Mouse (Mus musculus) intestine, postnatal 0 days (tissue): ENCODE results near the gene Ikzf5. TPM values are rescaled to one million over a fixed set of nuclear protein-coding genes. Genes with fewer than 3 reads are reported as not detected.
"Not testable (repeated sequence)": the region's sequence is repeated elsewhere in the genome, so short reads cannot be mapped to it uniquely, and the experiment has no call there.

Source experiments
- ATAC-seq: fragments of 200-750 bp; cut with Nextera tagmentation; 2 replicates; pipeline ENCODE4 v1.8.0; 2017; ENCODE audit warnings: mild to moderate bottlenecking, moderate TSS enrichment, moderate library complexity
- H3K27ac ChIP-seq: fragments of 300-500 bp; sonication (generic); 2 replicates; pipeline ENCODE4 v1.5.1; 2014; ENCODE audit warnings: mild to moderate bottlenecking, low read depth, low read length, moderate library complexity
- H3K27me3 ChIP-seq: fragments of 300-500 bp; sonication (generic); replicated peaks from 2 replicates; pipeline ENCODE4 v1.6.1; 2014; ENCODE audit warnings: low read length, mixed read lengths; ENCODE audit not compliant: control insufficient read depth, insufficient read depth
- H3K36me3 ChIP-seq: fragments of 300-500 bp; sonication (generic); 2 replicates; pipeline ENCODE4 v1.6.1; 2014; ENCODE audit warnings: mild to moderate bottlenecking, moderate library complexity; ENCODE audit not compliant: control insufficient read depth, insufficient read depth
- H3K4me1 ChIP-seq: fragments of 300-500 bp; sonication (generic); replicated peaks from 2 replicates; pipeline ENCODE4 v1.6.1; 2014; ENCODE audit warnings: antibody characterized with exemption, low read length, mixed read lengths; ENCODE audit not compliant: control insufficient read depth, insufficient read depth
- H3K4me2 ChIP-seq: fragments of 300-500 bp; sonication (generic); replicated peaks from 2 replicates; pipeline ENCODE4 v1.6.1; 2014; ENCODE audit warnings: low read depth, mild to moderate bottlenecking, moderate library complexity
- H3K4me3 ChIP-seq: fragments of 300-500 bp; sonication (generic); 2 replicates; pipeline ENCODE4 v1.5.1; 2014; ENCODE audit warnings: low read depth, low read length
- H3K9ac ChIP-seq: fragments of 300-500 bp; sonication (generic); 2 replicates; pipeline ENCODE4 v1.6.1; 2014; ENCODE audit warnings: mild to moderate bottlenecking, low read depth, low read length
- H3K9me3 ChIP-seq: fragments of 300-500 bp; sonication (generic); 2 replicates; pipeline ENCODE4 v1.6.1; 2016; ENCODE audit warnings: mixed run types; ENCODE audit not compliant: control insufficient read depth
- CTCF ChIP-seq: sonication (generic); IDR thresholded peaks from 2 replicates; pipeline ENCODE4 v1.5.1; 2016; ENCODE audit warnings: low read depth, mild to moderate bottlenecking, control low read depth, antibody characterized with exemption, moderate library complexity
- WGBS: fragments of 180-500 bp; shearing (Covaris S2); extraction: QIAGEN DNeasy Blood & Tissue Kit; methylation state at CpG from one replicate; pipeline ENCODE4 v1.1.7; 2014; 5-methylcytosine and 5-hydroxymethylcytosine counted together
- polyA plus RNA-seq: library from polyadenylated mRNA; unstranded; fragments of >200 nt; fragmentation: Nextera tagmentation; extraction: Ambion mirVana; gene quantifications from 2 replicates; pipeline ENCODE4 v1.2.1, GENCODE M21; 2015

Gene Ikzf5
- polyA plus RNA-seq, 1 experiment from 2014 or later: 5.9 TPM

DNA sequence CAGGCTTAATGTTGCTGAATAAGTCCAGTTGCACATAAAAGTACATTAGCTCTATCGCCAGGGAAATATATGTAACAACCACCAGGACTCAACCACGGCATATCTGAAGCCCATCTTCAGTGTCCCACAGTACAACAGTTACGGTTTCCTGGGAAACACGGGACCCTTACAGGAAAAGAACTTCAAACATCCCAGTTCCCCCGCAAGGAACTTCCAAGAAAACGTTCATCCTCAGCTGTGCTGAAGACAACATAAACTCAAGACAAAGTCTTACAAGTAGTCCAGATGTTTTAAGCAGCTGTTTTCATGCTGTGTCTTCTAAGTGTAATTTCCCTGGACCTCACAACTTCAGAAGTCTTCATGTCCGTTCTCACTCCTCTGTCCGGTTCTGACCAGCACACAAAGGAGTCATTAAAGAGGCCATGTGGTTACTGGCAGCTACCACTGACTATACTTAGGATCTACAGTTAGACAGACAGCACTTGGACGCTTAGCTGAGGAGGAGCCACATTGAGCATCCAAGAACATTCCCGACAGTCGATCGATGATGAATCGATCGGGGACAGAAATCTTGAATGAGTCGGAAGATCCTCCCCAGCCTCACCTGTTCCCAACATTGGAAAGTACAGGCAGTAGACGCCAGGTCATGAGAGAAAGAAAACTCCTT is 867 bp downstream of the Ikzf5 start:
- TF ChIP-seq CTCF: no peak
- 4% methylated on average over 16 of the region's 16 CpGs for WGBS
- H3K4me1 ChIP-seq: 0 out of 2 replicates have a peak, but pooled peaks cover 6% of the 10 kb centered on the region
- no peaks in the 10 kb centered on the region for H3K36me3 ChIP-seq
- no peaks in the 10 kb centered on the region for H3K27me3 ChIP-seq
- peak overlapping the region; percentile 77; the same call in 1 of the 2 replicates for H3K27ac ChIP-seq
- peak overlapping the region; percentile 91 for H3K4me2 ChIP-seq
- H3K9me3 ChIP-seq: no peaks in the 10 kb centered on the region
- ATAC-seq: no peak
- H3K9ac ChIP-seq: peak overlapping the region; percentile 96
- peak overlapping the region; percentile 92 for H3K4me3 ChIP-seq

DNA sequence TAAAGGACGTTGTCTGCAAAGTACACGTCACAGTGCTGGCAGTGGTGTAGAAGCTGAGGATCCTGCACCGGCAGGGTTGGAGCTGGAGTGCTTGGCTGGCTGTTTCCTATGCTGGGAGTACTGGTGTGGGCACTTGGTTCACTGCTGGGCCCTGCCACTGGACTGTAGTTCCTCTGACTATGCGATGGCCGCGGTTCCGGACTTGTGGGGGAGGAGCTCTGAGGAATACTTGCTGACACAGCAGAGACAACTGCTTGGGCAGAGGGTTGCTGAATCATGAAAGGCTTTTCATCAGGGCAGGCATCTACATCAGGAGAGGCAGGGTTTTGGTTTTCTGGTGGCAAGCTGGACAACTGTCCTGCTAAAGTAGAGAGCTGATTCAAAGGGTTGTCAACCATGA is 18.6 kb downstream of the Ikzf5 start:
- WGBS: 88% methylated on average over 6 of the region's 7 CpGs
- ATAC-seq, H3K4me3 ChIP-seq, H3K4me1 ChIP-seq, H3K27me3 ChIP-seq, H3K9me3 ChIP-seq, H3K4me2 ChIP-seq, H3K27ac ChIP-seq, H3K9ac ChIP-seq: not testable (repeated sequence)
- peaks cover 25% of the 10 kb centered on the region for H3K36me3 ChIP-seq

DNA sequence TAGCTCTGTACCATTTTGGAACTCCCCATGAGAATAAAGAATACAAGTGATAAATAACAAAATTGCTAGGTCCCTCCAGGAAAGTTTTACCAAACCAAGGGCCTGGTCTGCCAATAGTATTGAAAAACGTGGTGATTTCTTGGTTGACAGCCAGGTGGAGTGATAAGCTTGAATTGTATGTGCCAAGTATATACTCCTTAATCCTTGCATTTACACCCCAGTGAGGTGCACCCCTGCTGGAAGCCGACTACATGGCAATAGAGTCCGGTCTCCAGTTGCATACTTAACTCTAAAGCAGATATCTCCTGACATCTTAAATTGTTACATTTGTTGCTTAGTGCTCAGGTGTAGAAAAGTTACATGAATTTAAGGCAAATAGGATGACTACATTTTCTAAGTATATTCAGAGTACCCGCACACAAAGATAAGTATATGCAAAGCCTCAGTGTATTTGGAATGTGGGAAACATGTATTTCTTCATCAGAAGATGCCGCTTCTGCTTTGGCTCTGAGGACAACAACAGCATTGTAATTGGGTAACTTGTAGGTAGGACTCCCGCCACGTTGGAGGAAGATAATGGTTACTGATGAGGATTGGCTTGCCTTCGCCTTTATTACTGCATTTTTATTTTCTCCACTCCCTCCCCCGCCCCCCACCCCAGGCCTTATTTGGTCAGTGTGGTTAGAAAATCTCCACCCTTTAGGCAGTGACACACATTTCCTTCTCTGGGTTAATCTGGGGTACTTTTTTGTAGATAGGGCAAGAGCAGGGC is 38.3 kb downstream of the Ikzf5 start:
- H3K9ac ChIP-seq: no peak overlapping the region
- peak; percentile 43 for TF ChIP-seq CTCF
- H3K27ac ChIP-seq: no peak overlapping the region
- H3K9me3 ChIP-seq: no peaks in the 10 kb centered on the region
- peak overlapping the region; percentile 92 for H3K4me2 ChIP-seq
- ATAC-seq: no peak
- H3K27me3 ChIP-seq: no peaks in the 10 kb centered on the region
- no peaks in the 10 kb centered on the region for H3K36me3 ChIP-seq
- H3K4me3 ChIP-seq: peak overlapping the region; percentile 67
- H3K4me1 ChIP-seq: no peaks in the 10 kb centered on the region
- WGBS: 62% methylated on average over 9 of the region's 9 CpGs

DNA sequence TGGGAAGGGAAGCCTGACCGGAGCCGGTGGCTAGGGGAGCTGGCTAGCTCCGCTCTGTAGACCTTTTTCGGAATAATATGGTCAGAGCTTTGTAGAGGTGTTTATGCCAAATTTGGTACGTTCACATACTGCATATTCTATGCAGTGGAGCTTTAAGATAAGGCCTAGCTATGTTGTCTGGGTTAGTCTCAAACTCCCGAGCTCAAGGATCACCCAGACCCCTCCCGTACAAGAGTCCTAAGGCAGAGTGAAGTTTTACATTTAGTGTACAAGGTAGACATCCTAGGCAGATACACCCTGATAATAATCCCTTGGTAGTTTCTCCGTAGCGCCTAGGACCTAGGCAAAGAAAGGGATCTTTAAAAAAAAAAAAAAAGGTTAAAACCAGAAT is 38.9 kb downstream of the Ikzf5 start:
- H3K4me3 ChIP-seq: peak overlapping the region; percentile 67
- ATAC-seq: no peak; the same call in 1 of the 2 replicates
- peak overlapping the region; percentile 92 for H3K4me2 ChIP-seq
- no peaks in the 10 kb centered on the region for H3K36me3 ChIP-seq
- peak overlapping the region; percentile 87; the same call in 1 of the 2 replicates for H3K27ac ChIP-seq
- H3K9ac ChIP-seq: peak overlapping the region; percentile 76
- no peaks in the 10 kb centered on the region for H3K27me3 ChIP-seq
- WGBS: 3% methylated on average over 9 of the region's 9 CpGs
- no peak for TF ChIP-seq CTCF
- H3K9me3 ChIP-seq: no peaks in the 10 kb centered on the region
- no peaks in the 10 kb centered on the region for H3K4me1 ChIP-seq

DNA sequence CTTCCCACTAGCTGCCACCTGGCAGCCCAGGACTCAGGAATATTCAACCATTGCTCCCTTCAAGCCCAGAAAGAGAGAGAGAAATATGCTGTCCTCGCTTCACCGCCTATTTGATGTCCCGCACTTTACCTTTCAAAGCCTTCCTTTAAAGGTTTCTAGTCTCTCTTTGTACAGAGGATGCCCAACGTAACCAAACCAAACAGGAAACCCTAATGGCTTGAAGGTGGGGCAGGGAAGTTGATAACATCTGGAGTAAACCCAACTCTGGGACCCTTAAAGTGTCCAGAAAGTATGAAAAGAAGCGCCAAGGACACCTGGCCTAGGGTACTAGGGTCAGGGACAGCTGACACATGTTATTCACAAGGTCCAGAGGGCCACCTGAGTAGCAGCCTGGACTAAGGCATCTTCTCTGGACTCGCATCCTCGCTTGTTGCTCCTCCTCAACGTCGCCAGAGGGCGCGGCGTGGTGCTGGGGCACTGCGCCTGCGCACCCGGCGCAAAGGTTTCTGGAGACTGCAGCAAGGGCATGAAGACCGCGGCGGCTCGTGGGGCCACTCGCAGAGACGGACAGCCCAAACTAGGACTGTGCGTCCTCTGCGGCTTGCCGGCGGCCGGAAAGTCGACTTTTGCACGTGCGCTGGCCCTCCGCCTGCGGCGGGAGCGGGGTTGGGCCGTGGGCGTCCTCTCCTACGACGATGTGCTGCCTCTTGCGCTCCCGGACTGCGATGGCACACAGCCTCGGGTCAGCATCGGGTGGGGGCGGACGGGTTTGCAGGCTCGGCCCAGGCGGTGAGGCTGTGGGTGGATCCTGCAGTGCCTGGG is 39.5 kb downstream of the Ikzf5 start, which contains the start of gene Pstk:
Pstk (plus strand) TSS at position 494 of the 822 bp plus-strand sequence.
- Histone ChIP-seq H3K4me1 (no peaks in the 10 kb centered on the region), H3K9me3 (no peaks in the 10 kb centered on the region), H3K4me3 (peak within 1 kb of the TSS; percentile 67), H3K9ac (peak within 1 kb of the TSS; percentile 76), H3K27ac (peak within 1 kb of the TSS; percentile 87; the same call in 1 of the 2 replicates), H3K27me3 (no peaks in the 10 kb centered on the region), H3K4me2 (peak within 1 kb of the TSS; percentile 92), H3K36me3 (no peaks in the 10 kb centered on the region)
- ATAC-seq: peak; percentile 89
- 4% methylated on average over 47 of the region's 47 CpGs for WGBS
- TF ChIP-seq CTCF: peak; percentile 96

DNA sequence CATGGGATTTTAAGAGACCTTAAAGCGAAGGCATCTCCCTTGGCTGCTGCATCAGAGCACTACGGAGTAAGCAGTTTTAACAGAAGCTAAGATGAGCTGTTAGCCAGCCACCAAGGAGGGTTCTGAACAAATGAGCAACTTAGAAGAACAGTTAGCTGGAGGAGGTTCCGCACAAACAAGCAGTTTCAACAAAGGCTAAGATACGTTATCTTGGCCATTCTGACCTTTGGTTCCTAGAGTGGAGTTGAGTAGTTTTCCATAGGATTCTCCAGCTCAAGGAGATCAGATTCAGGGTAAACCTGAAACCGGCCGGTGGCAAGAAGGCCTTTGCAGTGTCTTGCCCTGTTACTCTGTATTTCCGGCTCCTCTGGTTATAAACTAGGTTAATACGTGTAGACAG is 46.2 kb downstream of the Ikzf5 start:
- Histone ChIP-seq H3K27me3 (no peaks in the 10 kb centered on the region), H3K4me3 (no peak overlapping the region), H3K4me1 (no peaks in the 10 kb centered on the region), H3K36me3 (no peaks in the 10 kb centered on the region), H3K9ac (no peak overlapping the region), H3K4me2 (peak overlapping the region; percentile 27; the same call in 1 of the 2 replicates), H3K27ac (peak overlapping the region; percentile 3; the same call in 1 of the 2 replicates), H3K9me3 (no peaks in the 10 kb centered on the region)
- ATAC-seq: 0 out of 2 replicates have a peak, but pooled peaks have one; percentile 7
- TF ChIP-seq CTCF: no peak
- WGBS: 40% methylated on average over 8 of the region's 8 CpGs
